Mouse (Mus musculus): ENCODE measurements around the gene Fam107b. TPM values are rescaled to one million over a fixed set of nuclear protein-coding genes. Genes with fewer than 3 reads are reported as not detected.

Gene Fam107b
- polyA plus RNA-seq, 1 experiment from 2014 or later = 26.5 TPM

DNA sequence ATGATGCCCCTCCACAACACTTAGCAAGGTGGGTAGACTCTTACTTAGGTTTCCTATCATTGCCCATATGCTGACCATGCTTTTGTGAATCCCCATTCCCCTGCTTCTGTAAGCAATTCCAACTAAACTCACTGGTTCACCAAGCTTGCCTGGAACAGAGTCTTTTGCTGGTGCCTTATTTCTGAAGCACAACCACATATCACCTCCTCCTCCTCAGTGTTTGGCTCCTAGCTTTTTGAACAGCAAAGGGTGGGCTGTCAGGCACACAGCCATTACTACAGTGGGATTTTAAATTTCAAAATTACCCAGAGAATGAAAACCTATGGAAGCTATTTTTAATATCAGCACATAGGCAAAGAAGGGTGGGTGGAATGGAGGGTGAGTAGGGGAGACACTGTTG lies 84.3 kb downstream of the Fam107b start:
- H3K4me2 ChIP-seq (ENCODE audit: low read length) = no peak overlapping the region
- no peaks in the 10 kb centered on the region for H3K27me3 ChIP-seq (ENCODE audit: control insufficient read depth, insufficient read depth, low read length)
- no peak for ATAC-seq (ENCODE audit: insufficient number of reproducible peaks, insufficient read depth, low FRiP score, low read depth)
- peaks cover 8 to 15% of the 10 kb centered on the region in 2 experiments for H3K4me1 ChIP-seq (ENCODE audit: control insufficient read depth in 2 of 2, insufficient read depth in 2 of 2, low read length in 2 of 2)
- no peak overlapping the region for H3K4me3 ChIP-seq (ENCODE audit: control insufficient read depth in 1 of 2, insufficient read depth in 1 of 2, low read depth in 1 of 2, low read length in 2 of 2)
- H3K9me3 ChIP-seq (ENCODE audit: control insufficient read depth, low read length) = no peaks in the 10 kb centered on the region
- H3K36me3 ChIP-seq (ENCODE audit: control insufficient read depth, insufficient read depth, low read length) = no peaks in the 10 kb centered on the region
- no peak overlapping the region for H3K27ac ChIP-seq (replicated peaks in 1 of 2; ENCODE audit: control insufficient read depth in 1 of 2, insufficient read depth in 1 of 2, low read depth in 2 of 2, low read length in 2 of 2)
- H3K9ac ChIP-seq (ENCODE audit: low read length) = no peak overlapping the region

GRCm38 (mm10) chr2:3656091-3656490 lies 85.8 kb downstream of the Fam107b start:
- H3K4me3 ChIP-seq (ENCODE audit: control insufficient read depth in 1 of 2, insufficient read depth in 1 of 2, low read depth in 1 of 2, low read length in 2 of 2) = no peak overlapping the region
- no peak overlapping the region for H3K27ac ChIP-seq (replicated peaks in 1 of 2; ENCODE audit: control insufficient read depth in 1 of 2, insufficient read depth in 1 of 2, low read depth in 2 of 2, low read length in 2 of 2)
- WGBS = 71% methylated on average over 3 of the region's 3 CpGs
- H3K4me1 ChIP-seq (ENCODE audit: control insufficient read depth in 2 of 2, insufficient read depth in 2 of 2, low read length in 2 of 2) = peaks cover 8 to 15% of the 10 kb centered on the region in 2 experiments
- no peak for ATAC-seq (ENCODE audit: insufficient number of reproducible peaks, insufficient read depth, low FRiP score, low read depth)
- H3K27me3 ChIP-seq (ENCODE audit: control insufficient read depth, insufficient read depth, low read length) = no peaks in the 10 kb centered on the region
- H3K9me3 ChIP-seq (ENCODE audit: control insufficient read depth, low read length) = no peaks in the 10 kb centered on the region
- no peak overlapping the region for H3K4me2 ChIP-seq (ENCODE audit: low read length)
- H3K36me3 ChIP-seq (ENCODE audit: control insufficient read depth, insufficient read depth, low read length) = no peaks in the 10 kb centered on the region
- no peak overlapping the region for H3K9ac ChIP-seq (ENCODE audit: low read length)

DNA sequence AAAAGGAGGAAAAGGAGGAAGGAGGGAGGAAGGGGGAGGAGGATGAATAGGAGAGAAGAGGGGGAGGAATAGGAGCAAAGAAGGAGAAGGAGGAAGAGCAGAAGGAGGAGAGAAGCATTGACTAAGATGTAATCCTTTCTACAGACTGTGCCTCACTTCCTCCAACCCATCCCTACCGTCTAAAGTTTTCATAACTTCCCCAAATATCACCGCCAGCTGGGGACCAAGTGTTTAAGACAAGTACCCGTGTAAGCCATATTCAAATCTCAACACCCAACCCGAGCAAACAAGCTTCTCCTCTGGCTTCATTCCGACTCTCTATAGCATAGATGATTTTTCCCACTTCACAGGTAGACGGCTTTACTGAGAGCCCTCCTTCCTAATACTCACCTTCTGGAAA lies 86.5 kb downstream of the Fam107b start:
- H3K9ac ChIP-seq (ENCODE audit: low read length) = no peak overlapping the region
- WGBS = 85% methylated on average over 6 of the region's 6 CpGs
- no peak overlapping the region for H3K4me2 ChIP-seq (ENCODE audit: low read length)
- H3K9me3 ChIP-seq (ENCODE audit: control insufficient read depth, low read length) = no peaks in the 10 kb centered on the region
- no peaks in the 10 kb centered on the region for H3K36me3 ChIP-seq (ENCODE audit: control insufficient read depth, insufficient read depth, low read length)
- H3K27me3 ChIP-seq (ENCODE audit: control insufficient read depth, insufficient read depth, low read length) = no peaks in the 10 kb centered on the region
- H3K4me1 ChIP-seq (ENCODE audit: control insufficient read depth in 2 of 2, insufficient read depth in 2 of 2, low read length in 2 of 2) = peaks cover 8 to 15% of the 10 kb centered on the region in 2 experiments
- H3K27ac ChIP-seq (replicated peaks in 1 of 2; ENCODE audit: control insufficient read depth in 1 of 2, insufficient read depth in 1 of 2, low read depth in 2 of 2, low read length in 2 of 2) = no peak overlapping the region
- no peak overlapping the region for H3K4me3 ChIP-seq (ENCODE audit: control insufficient read depth in 1 of 2, insufficient read depth in 1 of 2, low read depth in 1 of 2, low read length in 2 of 2)
- no peak for ATAC-seq (ENCODE audit: insufficient number of reproducible peaks, insufficient read depth, low FRiP score, low read depth)

- 82% methylated on average over 5 of the region's 5 CpGs for WGBS
- Histone ChIP-seq H3K27ac (replicated peaks in 1 of 2; ENCODE audit: control insufficient read depth in 1 of 2, insufficient read depth in 1 of 2, low read depth in 2 of 2, low read length in 2 of 2) (0 out of 4 replicates have a peak overlapping the region, but pooled peaks of 1 of the 2 experiments have one; percentile 24), H3K4me1 (ENCODE audit: control insufficient read depth in 2 of 2, insufficient read depth in 2 of 2, low read length in 2 of 2) (peaks cover 8 to 15% of the 10 kb centered on the region in 2 experiments), H3K4me3 (ENCODE audit: control insufficient read depth in 1 of 2, insufficient read depth in 1 of 2, low read depth in 1 of 2, low read length in 2 of 2) (no peak overlapping the region), H3K9ac (ENCODE audit: low read length) (no peak overlapping the region), H3K27me3 (ENCODE audit: control insufficient read depth, insufficient read depth, low read length) (no peaks in the 10 kb centered on the region), H3K4me2 (ENCODE audit: low read length) (no peak overlapping the region), H3K9me3 (ENCODE audit: control insufficient read depth, low read length) (no peaks in the 10 kb centered on the region), H3K36me3 (ENCODE audit: control insufficient read depth, insufficient read depth, low read length) (no peaks in the 10 kb centered on the region)
- ATAC-seq (ENCODE audit: insufficient number of reproducible peaks, insufficient read depth, low FRiP score, low read depth) = no peak
These were observed 87.1 kb downstream of the Fam107b start for GRCm38 (mm10) chr2:3657376-3657775.

DNA sequence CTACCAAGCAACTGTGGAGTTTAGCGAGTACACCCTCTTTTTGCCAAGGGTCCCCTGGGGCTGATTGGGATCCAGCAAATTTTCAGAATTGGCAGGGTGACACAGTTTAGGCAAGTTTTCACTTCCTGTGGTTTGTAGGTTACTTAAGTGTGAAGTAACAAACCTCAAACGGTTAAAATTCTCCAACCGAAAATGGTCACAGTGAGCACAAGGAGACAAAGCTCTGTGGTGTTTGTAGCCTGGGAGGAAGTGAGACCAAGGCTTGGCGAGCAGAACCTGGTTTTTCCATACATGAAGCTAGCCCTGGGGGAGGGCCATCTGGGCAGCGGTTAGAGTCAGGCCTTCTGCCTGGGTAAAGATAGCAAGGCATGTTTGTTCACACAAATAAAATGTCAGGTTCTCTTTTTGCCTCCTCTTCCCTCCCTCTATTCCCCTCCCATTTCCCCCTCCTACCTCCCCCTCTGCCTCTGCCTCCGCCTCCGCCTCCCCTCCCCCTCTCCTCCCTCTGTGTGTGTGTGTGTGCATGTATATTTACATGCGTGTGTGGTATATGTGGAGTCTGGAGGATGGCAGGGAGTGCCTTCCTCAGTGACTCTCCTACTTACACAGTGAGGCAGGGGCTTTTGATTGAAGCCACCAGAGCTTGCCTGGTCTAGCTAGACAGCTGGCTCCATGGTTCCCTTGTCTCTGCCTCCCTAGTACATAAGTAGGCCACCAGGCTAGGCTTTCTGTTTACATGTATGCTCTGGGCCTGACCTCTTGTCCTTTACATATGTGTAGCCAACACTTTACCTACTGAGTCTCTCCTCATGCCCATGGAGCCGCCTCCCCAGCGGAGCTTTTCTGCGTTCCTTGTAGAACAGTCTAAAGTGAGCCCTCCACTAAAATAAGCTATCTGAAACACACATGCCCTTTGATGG lies 87.8 kb downstream of the Fam107b start:
- peak; percentile 57; the same call in 1 of the 2 replicates for ATAC-seq (ENCODE audit: insufficient number of reproducible peaks, insufficient read depth, low FRiP score, low read depth)
- 61% methylated on average over 11 of the region's 11 CpGs for WGBS
- H3K36me3 ChIP-seq (ENCODE audit: control insufficient read depth, insufficient read depth, low read length) = no peaks in the 10 kb centered on the region
- H3K9me3 ChIP-seq (ENCODE audit: control insufficient read depth, low read length) = no peaks in the 10 kb centered on the region
- H3K4me1 ChIP-seq (ENCODE audit: control insufficient read depth in 2 of 2, insufficient read depth in 2 of 2, low read length in 2 of 2) = peaks cover 8 to 12% of the 10 kb centered on the region in 2 experiments
- no peak overlapping the region for H3K9ac ChIP-seq (ENCODE audit: low read length)
- no peaks in the 10 kb centered on the region for H3K27me3 ChIP-seq (ENCODE audit: control insufficient read depth, insufficient read depth, low read length)
- H3K4me2 ChIP-seq (ENCODE audit: low read length) = no peak overlapping the region
- no peak overlapping the region for H3K4me3 ChIP-seq (ENCODE audit: control insufficient read depth in 1 of 2, insufficient read depth in 1 of 2, low read depth in 1 of 2, low read length in 2 of 2)
- H3K27ac ChIP-seq (replicated peaks in 1 of 2; ENCODE audit: control insufficient read depth in 1 of 2, insufficient read depth in 1 of 2, low read depth in 2 of 2, low read length in 2 of 2) = peak overlapping the region in 1 of 2 experiments; percentile 1; a peak in 1 of 4 replicates

- 21% methylated on average over 4 of the region's 4 CpGs for WGBS
- Histone ChIP-seq H3K4me1 (ENCODE audit: control insufficient read depth in 2 of 2, insufficient read depth in 2 of 2, low read length in 2 of 2) (peaks cover 8 to 12% of the 10 kb centered on the region in 2 experiments), H3K27me3 (ENCODE audit: control insufficient read depth, insufficient read depth, low read length) (no peaks in the 10 kb centered on the region), H3K4me2 (ENCODE audit: low read length) (no peak overlapping the region), H3K9ac (ENCODE audit: low read length) (no peak overlapping the region), H3K9me3 (ENCODE audit: control insufficient read depth, low read length) (no peaks in the 10 kb centered on the region), H3K36me3 (ENCODE audit: control insufficient read depth, insufficient read depth, low read length) (no peaks in the 10 kb centered on the region), H3K4me3 (ENCODE audit: control insufficient read depth in 1 of 2, insufficient read depth in 1 of 2, low read depth in 1 of 2, low read length in 2 of 2) (no peak overlapping the region), H3K27ac (replicated peaks in 1 of 2; ENCODE audit: control insufficient read depth in 1 of 2, insufficient read depth in 1 of 2, low read depth in 2 of 2, low read length in 2 of 2) (peak overlapping the region in 1 of 2 experiments; percentile 1; a peak in 1 of 4 replicates)
- ATAC-seq (ENCODE audit: insufficient number of reproducible peaks, insufficient read depth, low FRiP score, low read depth) = no peak
These were observed 88.6 kb downstream of the Fam107b start for GRCm38 (mm10) chr2:3658900-3659299.

DNA sequence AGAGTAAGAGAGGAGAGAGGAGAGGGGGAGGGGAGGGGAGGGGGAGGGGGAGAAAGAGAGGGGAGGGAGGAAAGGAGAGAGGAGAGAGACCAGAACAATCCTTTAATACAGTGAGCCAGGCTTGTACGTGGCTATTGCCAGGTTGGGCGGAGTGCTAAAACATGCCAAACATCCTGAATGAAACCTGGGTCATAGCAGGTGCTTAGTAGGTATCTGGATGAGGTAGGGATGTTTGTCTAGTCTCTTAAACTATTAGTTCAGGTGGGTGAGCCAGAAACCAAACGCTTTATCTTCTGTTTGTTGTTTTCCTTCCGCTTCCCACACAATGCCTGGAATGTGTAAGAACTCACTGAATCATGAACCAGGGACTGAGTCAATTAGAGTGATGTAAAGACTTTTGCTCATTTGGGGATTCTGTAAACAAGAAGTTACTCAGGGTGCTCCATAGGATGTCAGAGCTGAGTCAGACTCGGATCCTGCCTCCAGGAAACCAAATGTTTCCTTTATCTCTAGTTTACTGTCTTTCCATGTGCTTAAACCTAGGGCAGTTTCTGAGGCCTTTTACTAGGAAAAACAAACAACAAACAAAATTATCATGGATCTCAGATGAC lies 89.1 kb downstream of the Fam107b start:
- no peak overlapping the region for H3K9ac ChIP-seq (ENCODE audit: low read length)
- no peak overlapping the region for H3K27ac ChIP-seq (replicated peaks in 1 of 2; ENCODE audit: control insufficient read depth in 1 of 2, insufficient read depth in 1 of 2, low read depth in 2 of 2, low read length in 2 of 2)
- H3K4me1 ChIP-seq (ENCODE audit: control insufficient read depth in 2 of 2, insufficient read depth in 2 of 2, low read length in 2 of 2) = peaks cover 8 to 12% of the 10 kb centered on the region in 2 experiments
- ATAC-seq (ENCODE audit: insufficient number of reproducible peaks, insufficient read depth, low FRiP score, low read depth) = no peak
- no peaks in the 10 kb centered on the region for H3K9me3 ChIP-seq (ENCODE audit: control insufficient read depth, low read length)
- no peaks in the 10 kb centered on the region for H3K27me3 ChIP-seq (ENCODE audit: control insufficient read depth, insufficient read depth, low read length)
- no peaks in the 10 kb centered on the region for H3K36me3 ChIP-seq (ENCODE audit: control insufficient read depth, insufficient read depth, low read length)
- 34% methylated on average over 5 of the region's 5 CpGs for WGBS
- no peak overlapping the region for H3K4me2 ChIP-seq (ENCODE audit: low read length)
- H3K4me3 ChIP-seq (ENCODE audit: control insufficient read depth in 1 of 2, insufficient read depth in 1 of 2, low read depth in 1 of 2, low read length in 2 of 2) = no peak overlapping the region

Measured in heart, embryonic 14.5 days (tissue).